Mouse (Mus musculus): ENCODE measurements at regions not wholly inside any gene's neighbourhood (a gene's known extent, or its start where the extent isn't known, plus 50 kb on each side); places are given as distances from the start of the nearest gene placed in this dataset.

- no peak overlapping the region for H3K4me3 ChIP-seq (ENCODE audit: control insufficient read depth, insufficient read depth, low read length)
- TF ChIP-seq POLR2A (IDR thresholded peaks at IDR 0.05; ENCODE audit: control insufficient read depth, extremely low read depth, insufficient read depth, low read length, poor library complexity) (no peak), CTCF (IDR thresholded peaks at IDR 0.05; ENCODE audit: borderline replicate concordance, control insufficient read depth, extremely low read depth, insufficient read depth, low read length, poor library complexity) (no peak)
- no peaks in the 10 kb centered on the region for H3K4me1 ChIP-seq (replicated peaks; ENCODE audit: control insufficient read depth, insufficient read depth, low read length)
- no peaks in the 10 kb centered on the region for H3K36me3 ChIP-seq (ENCODE audit: control insufficient read depth, insufficient read depth, low read length)
- no peak for DNase-seq
- H3K27me3 ChIP-seq (ENCODE audit: control insufficient read depth, insufficient read depth, low read length), result no peaks in the 10 kb centered on the region
- H3K27ac ChIP-seq (ENCODE audit: control insufficient read depth, insufficient read depth, low read length), result no peak overlapping the region
- WGBS, result 89% methylated on average over 4 of the region's 4 CpGs
Observed at GRCm38 (mm10) chr5:16424745-16425144, 128.6 kb upstream of the Hgf start.

GRCm38 (mm10) chr5:16425302-16425701 is 128.0 kb upstream of the Hgf start:
- no peaks in the 10 kb centered on the region for H3K4me1 ChIP-seq (replicated peaks; ENCODE audit: control insufficient read depth, insufficient read depth, low read length)
- WGBS, result 95% methylated on average over 8 of the region's 8 CpGs
- TF ChIP-seq POLR2A (IDR thresholded peaks at IDR 0.05; ENCODE audit: control insufficient read depth, extremely low read depth, insufficient read depth, low read length, poor library complexity) (no peak), CTCF (IDR thresholded peaks at IDR 0.05; ENCODE audit: borderline replicate concordance, control insufficient read depth, extremely low read depth, insufficient read depth, low read length, poor library complexity) (no peak)
- H3K36me3 ChIP-seq (ENCODE audit: control insufficient read depth, insufficient read depth, low read length), result no peaks in the 10 kb centered on the region
- H3K27me3 ChIP-seq (ENCODE audit: control insufficient read depth, insufficient read depth, low read length), result no peaks in the 10 kb centered on the region
- no peak for DNase-seq
- no peak overlapping the region for H3K27ac ChIP-seq (ENCODE audit: control insufficient read depth, insufficient read depth, low read length)
- H3K4me3 ChIP-seq (ENCODE audit: control insufficient read depth, insufficient read depth, low read length), result no peak overlapping the region

- H3K4me1 ChIP-seq (replicated peaks; ENCODE audit: control insufficient read depth, insufficient read depth, low read length), result no peaks in the 10 kb centered on the region
- DNase-seq, result no peak
- no peak overlapping the region for H3K4me3 ChIP-seq (ENCODE audit: control insufficient read depth, insufficient read depth, low read length)
- WGBS, result 83% methylated on average over 2 of the region's 2 CpGs
- TF ChIP-seq CTCF (IDR thresholded peaks at IDR 0.05; ENCODE audit: borderline replicate concordance, control insufficient read depth, extremely low read depth, insufficient read depth, low read length, poor library complexity) (no peak), POLR2A (IDR thresholded peaks at IDR 0.05; ENCODE audit: control insufficient read depth, extremely low read depth, insufficient read depth, low read length, poor library complexity) (no peak)
- H3K27me3 ChIP-seq (ENCODE audit: control insufficient read depth, insufficient read depth, low read length), result no peaks in the 10 kb centered on the region
- H3K36me3 ChIP-seq (ENCODE audit: control insufficient read depth, insufficient read depth, low read length), result no peaks in the 10 kb centered on the region
- no peak overlapping the region for H3K27ac ChIP-seq (ENCODE audit: control insufficient read depth, insufficient read depth, low read length)
Observed at GRCm38 (mm10) chr5:16426306-16426705, 127.0 kb upstream of the Hgf start.

GRCm38 (mm10) chr5:16434586-16434985 is 118.7 kb upstream of the Hgf start:
- TF ChIP-seq POLR2A (IDR thresholded peaks at IDR 0.05; ENCODE audit: control insufficient read depth, extremely low read depth, insufficient read depth, low read length, poor library complexity) (no peak), CTCF (IDR thresholded peaks at IDR 0.05; ENCODE audit: borderline replicate concordance, control insufficient read depth, extremely low read depth, insufficient read depth, low read length, poor library complexity) (no peak)
- no peak for DNase-seq
- no peaks in the 10 kb centered on the region for H3K27me3 ChIP-seq (ENCODE audit: control insufficient read depth, insufficient read depth, low read length)
- no peak overlapping the region for H3K27ac ChIP-seq (ENCODE audit: control insufficient read depth, insufficient read depth, low read length)
- 69% methylated on average over 3 of the region's 3 CpGs for WGBS
- no peaks in the 10 kb centered on the region for H3K36me3 ChIP-seq (ENCODE audit: control insufficient read depth, insufficient read depth, low read length)
- H3K4me3 ChIP-seq (ENCODE audit: control insufficient read depth, insufficient read depth, low read length), result no peak overlapping the region
- H3K4me1 ChIP-seq (replicated peaks; ENCODE audit: control insufficient read depth, insufficient read depth, low read length), result no peaks in the 10 kb centered on the region

GRCm38 (mm10) chr5:16445056-16445455 is 108.2 kb upstream of the Hgf start:
- Histone ChIP-seq H3K27me3 (ENCODE audit: control insufficient read depth, insufficient read depth, low read length) (no peaks in the 10 kb centered on the region), H3K4me3 (ENCODE audit: control insufficient read depth, insufficient read depth, low read length) (no peak overlapping the region), H3K27ac (ENCODE audit: control insufficient read depth, insufficient read depth, low read length) (no peak overlapping the region), H3K36me3 (ENCODE audit: control insufficient read depth, insufficient read depth, low read length) (no peaks in the 10 kb centered on the region), H3K4me1 (replicated peaks; ENCODE audit: control insufficient read depth, insufficient read depth, low read length) (no peaks in the 10 kb centered on the region; the same call in 1 of the 2 replicates)
- peak; percentile 7 for DNase-seq
- TF ChIP-seq CTCF (IDR thresholded peaks at IDR 0.05; ENCODE audit: borderline replicate concordance, control insufficient read depth, extremely low read depth, insufficient read depth, low read length, poor library complexity) (no peak), POLR2A (IDR thresholded peaks at IDR 0.05; ENCODE audit: control insufficient read depth, extremely low read depth, insufficient read depth, low read length, poor library complexity) (no peak)
- WGBS, result 11% methylated on average over 1 of the region's 1 CpGs

- DNase-seq, result no peak
- TF ChIP-seq CTCF (IDR thresholded peaks at IDR 0.05; ENCODE audit: borderline replicate concordance, control insufficient read depth, extremely low read depth, insufficient read depth, low read length, poor library complexity), result no peak
- no peak overlapping the region for H3K27ac ChIP-seq (ENCODE audit: control insufficient read depth, insufficient read depth, low read length)
- H3K36me3 ChIP-seq (ENCODE audit: control insufficient read depth, insufficient read depth, low read length), result no peaks in the 10 kb centered on the region
- H3K4me1 ChIP-seq (replicated peaks; ENCODE audit: control insufficient read depth, insufficient read depth, low read length), result no peaks in the 10 kb centered on the region; the same call in 1 of the 2 replicates
- no peaks in the 10 kb centered on the region for H3K27me3 ChIP-seq (ENCODE audit: control insufficient read depth, insufficient read depth, low read length)
- 79% methylated on average over 1 of the region's 1 CpGs for WGBS
- no peak overlapping the region for H3K4me3 ChIP-seq (ENCODE audit: control insufficient read depth, insufficient read depth, low read length)
Observed at GRCm38 (mm10) chr5:16446977-16447376, 106.3 kb upstream of the Hgf start.

GRCm38 (mm10) chr5:16461795-16462194 is 91.5 kb upstream of the Hgf start:
- no peak overlapping the region for H3K27ac ChIP-seq (ENCODE audit: control insufficient read depth, insufficient read depth, low read length)
- no peak overlapping the region for H3K4me3 ChIP-seq (ENCODE audit: control insufficient read depth, insufficient read depth, low read length)
- H3K36me3 ChIP-seq (ENCODE audit: control insufficient read depth, insufficient read depth, low read length), result no peaks in the 10 kb centered on the region
- DNase-seq, result no peak
- no peaks in the 10 kb centered on the region for H3K4me1 ChIP-seq (replicated peaks; ENCODE audit: control insufficient read depth, insufficient read depth, low read length)
- TF ChIP-seq POLR2A (IDR thresholded peaks at IDR 0.05; ENCODE audit: control insufficient read depth, extremely low read depth, insufficient read depth, low read length, poor library complexity), result no peak
- no peak for TF ChIP-seq CTCF (IDR thresholded peaks at IDR 0.05; ENCODE audit: borderline replicate concordance, control insufficient read depth, extremely low read depth, insufficient read depth, low read length, poor library complexity)
- no peaks in the 10 kb centered on the region for H3K27me3 ChIP-seq (ENCODE audit: control insufficient read depth, insufficient read depth, low read length)
- WGBS, result 95% methylated on average over 2 of the region's 2 CpGs

Measured in thymus, adult 2 months (tissue).